Mouse (Mus musculus): ENCODE measurements around the gene Omp. TPM values are rescaled to one million over a fixed set of nuclear protein-coding genes. Genes with fewer than 3 reads are reported as not detected.

The Omp gene
- polyA plus RNA-seq, 1 experiment from 2014 or later: 0.49 TPM

- no peak overlapping the region; the same call in 1 of the 2 replicates for H3K9ac ChIP-seq (replicated peaks; ENCODE audit: low read length)
- no peak overlapping the region for H3K4me3 ChIP-seq (ENCODE audit: low read length)
- H3K36me3 ChIP-seq (ENCODE audit: insufficient read depth, low read length): no peaks in the 10 kb centered on the region
- H3K27ac ChIP-seq (ENCODE audit: low read length): peak overlapping the region; percentile 57
- peaks cover 47% of the 10 kb centered on the region for H3K4me1 ChIP-seq (ENCODE audit: insufficient read depth, low read length)
- no peak for ATAC-seq (ENCODE audit: low FRiP score, low TSS enrichment)
- no peaks in the 10 kb centered on the region for H3K9me3 ChIP-seq (ENCODE audit: low read length)
- H3K4me2 ChIP-seq (replicated peaks; ENCODE audit: low read depth, low read length): no peak overlapping the region
- no peaks in the 10 kb centered on the region for H3K27me3 ChIP-seq (ENCODE audit: insufficient read depth, low read length)
- 59% methylated on average over 3 of the region's 3 CpGs for WGBS
Measured at GRCm38 (mm10) chr7:98156280-98156665, 11.0 kb upstream of the Omp start.

DNA sequence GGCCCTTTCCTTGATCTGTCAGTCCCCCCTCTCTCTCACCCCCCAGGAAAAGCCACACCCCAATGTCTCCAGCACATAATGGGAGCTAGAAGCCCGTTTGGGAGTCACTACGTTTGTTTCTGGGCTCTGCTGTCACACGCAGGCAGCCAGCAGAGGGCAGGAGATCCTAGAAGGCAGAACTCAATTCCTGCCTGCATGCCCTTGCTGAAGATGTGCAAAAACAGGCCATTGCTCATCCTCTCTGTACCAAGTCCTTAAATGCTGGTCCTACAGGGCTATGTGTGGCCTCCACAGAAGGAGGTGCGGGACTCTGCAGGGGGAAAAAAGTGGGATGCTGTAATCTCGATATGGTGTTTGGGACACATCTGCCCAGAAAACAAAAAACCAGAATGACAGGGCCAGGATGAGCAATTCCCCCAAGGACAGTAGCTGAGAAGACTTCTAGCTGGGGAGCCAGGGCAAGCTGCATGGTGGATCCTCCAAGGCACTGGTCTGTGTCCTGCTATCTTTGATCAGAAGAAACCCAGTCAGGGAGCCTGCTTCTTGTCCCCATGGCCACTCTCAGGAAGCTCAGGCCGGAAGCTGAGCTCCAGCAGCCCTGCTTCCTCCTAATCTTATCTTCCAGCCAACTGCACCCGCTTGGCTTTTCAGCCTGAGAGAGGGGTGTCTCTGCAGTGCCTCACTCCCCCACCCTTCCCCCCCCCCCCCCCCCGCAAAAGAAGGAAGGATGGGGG lies 10.4 kb upstream of the Omp start:
- no peaks in the 10 kb centered on the region for H3K9me3 ChIP-seq (ENCODE audit: low read length)
- H3K4me3 ChIP-seq (ENCODE audit: low read length): no peak overlapping the region
- peaks cover 45% of the 10 kb centered on the region for H3K4me1 ChIP-seq (ENCODE audit: insufficient read depth, low read length)
- no peaks in the 10 kb centered on the region for H3K36me3 ChIP-seq (ENCODE audit: insufficient read depth, low read length)
- no peak for ATAC-seq (ENCODE audit: low FRiP score, low TSS enrichment)
- no peaks in the 10 kb centered on the region for H3K27me3 ChIP-seq (ENCODE audit: insufficient read depth, low read length)
- 33% methylated on average over 7 of the region's 8 CpGs for WGBS
- no peak overlapping the region for H3K4me2 ChIP-seq (replicated peaks; ENCODE audit: low read depth, low read length)
- peak overlapping the region; percentile 19; the same call in 1 of the 2 replicates for H3K27ac ChIP-seq (ENCODE audit: low read length)
- no peak overlapping the region for H3K9ac ChIP-seq (replicated peaks; ENCODE audit: low read length)

- ATAC-seq (ENCODE audit: low FRiP score, low TSS enrichment): no peak
- H3K36me3 ChIP-seq (ENCODE audit: insufficient read depth, low read length): no peaks in the 10 kb centered on the region
- H3K9me3 ChIP-seq (ENCODE audit: low read length): no peaks in the 10 kb centered on the region
- H3K27ac ChIP-seq (ENCODE audit: low read length): no peak overlapping the region
- no peak overlapping the region for H3K9ac ChIP-seq (replicated peaks; ENCODE audit: low read length)
- 74% methylated on average over 5 of the region's 5 CpGs for WGBS
- no peak overlapping the region for H3K4me3 ChIP-seq (ENCODE audit: low read length)
- no peak overlapping the region for H3K4me2 ChIP-seq (replicated peaks; ENCODE audit: low read depth, low read length)
- peaks cover 42% of the 10 kb centered on the region for H3K4me1 ChIP-seq (ENCODE audit: insufficient read depth, low read length)
- H3K27me3 ChIP-seq (ENCODE audit: insufficient read depth, low read length): no peaks in the 10 kb centered on the region
Measured at GRCm38 (mm10) chr7:98153892-98154291, 8.6 kb upstream of the Omp start.

GRCm38 (mm10) chr7:98153345-98153744 lies 8.0 kb upstream of the Omp start:
- Histone ChIP-seq H3K27me3 (ENCODE audit: insufficient read depth, low read length) (no peaks in the 10 kb centered on the region), H3K36me3 (ENCODE audit: insufficient read depth, low read length) (no peaks in the 10 kb centered on the region), H3K4me3 (ENCODE audit: low read length) (no peak overlapping the region), H3K4me1 (ENCODE audit: insufficient read depth, low read length) (peaks cover 39% of the 10 kb centered on the region), H3K9me3 (ENCODE audit: low read length) (no peaks in the 10 kb centered on the region), H3K4me2 (replicated peaks; ENCODE audit: low read depth, low read length) (no peak overlapping the region), H3K9ac (replicated peaks; ENCODE audit: low read length) (no peak overlapping the region), H3K27ac (ENCODE audit: low read length) (no peak overlapping the region)
- no peak for ATAC-seq (ENCODE audit: low FRiP score, low TSS enrichment)
- 50% methylated on average over 3 of the region's 3 CpGs for WGBS

- ATAC-seq (ENCODE audit: low FRiP score, low TSS enrichment): no peak
- 32% methylated on average over 8 of the region's 8 CpGs for WGBS
Measured at GRCm38 (mm10) chr7:98152400-98152799, 7.1 kb upstream of the Omp start.

GRCm38 (mm10) chr7:98150525-98150924 lies 5.2 kb upstream of the Omp start:
- H3K27me3 ChIP-seq (ENCODE audit: insufficient read depth, low read length): no peaks in the 10 kb centered on the region

More at GRCm38 (mm10) chr7:98152400-98152799, 7.1 kb upstream of the Omp start:
- Histone ChIP-seq H3K27me3 (ENCODE audit: insufficient read depth, low read length) (no peaks in the 10 kb centered on the region), H3K36me3 (ENCODE audit: insufficient read depth, low read length) (no peaks in the 10 kb centered on the region), H3K4me3 (ENCODE audit: low read length) (no peak overlapping the region), H3K9me3 (ENCODE audit: low read length) (no peaks in the 10 kb centered on the region), H3K4me2 (replicated peaks; ENCODE audit: low read depth, low read length) (no peak overlapping the region), H3K9ac (replicated peaks; ENCODE audit: low read length) (0 out of 2 replicates have a peak overlapping the region, but pooled peaks have one; percentile 5), H3K4me1 (ENCODE audit: insufficient read depth, low read length) (peaks cover 45% of the 10 kb centered on the region), H3K27ac (ENCODE audit: low read length) (no peak overlapping the region)

GRCm38 (mm10) chr7:98149802-98150201 lies 4.5 kb upstream of the Omp start:
- Histone ChIP-seq H3K36me3 (ENCODE audit: insufficient read depth, low read length) (no peaks in the 10 kb centered on the region), H3K9me3 (ENCODE audit: low read length) (no peaks in the 10 kb centered on the region), H3K4me3 (ENCODE audit: low read length) (no peak overlapping the region), H3K4me1 (ENCODE audit: insufficient read depth, low read length) (peaks cover 42% of the 10 kb centered on the region), H3K27ac (ENCODE audit: low read length) (peak overlapping the region; percentile 49; the same call in 1 of the 2 replicates), H3K4me2 (replicated peaks; ENCODE audit: low read depth, low read length) (no peak overlapping the region), H3K9ac (replicated peaks; ENCODE audit: low read length) (peak overlapping the region; percentile 38; the same call in 1 of the 2 replicates), H3K27me3 (ENCODE audit: insufficient read depth, low read length) (no peaks in the 10 kb centered on the region)
- WGBS: 15% methylated on average over 3 of the region's 3 CpGs
- peak; percentile 8; the same call in 1 of the 2 replicates for ATAC-seq (ENCODE audit: low FRiP score, low TSS enrichment)

More at GRCm38 (mm10) chr7:98150525-98150924, 5.2 kb upstream of the Omp start:
- Histone ChIP-seq H3K9me3 (ENCODE audit: low read length) (no peaks in the 10 kb centered on the region), H3K4me1 (ENCODE audit: insufficient read depth, low read length) (peaks cover 42% of the 10 kb centered on the region), H3K36me3 (ENCODE audit: insufficient read depth, low read length) (no peaks in the 10 kb centered on the region), H3K4me3 (ENCODE audit: low read length) (no peak overlapping the region), H3K9ac (replicated peaks; ENCODE audit: low read length) (no peak overlapping the region), H3K4me2 (replicated peaks; ENCODE audit: low read depth, low read length) (no peak overlapping the region), H3K27ac (ENCODE audit: low read length) (no peak overlapping the region; the same call in 1 of the 2 replicates)
- ATAC-seq (ENCODE audit: low FRiP score, low TSS enrichment): 0 out of 2 replicates have a peak, but pooled peaks have one; percentile 8
- WGBS: 59% methylated on average over 5 of the region's 5 CpGs

DNA sequence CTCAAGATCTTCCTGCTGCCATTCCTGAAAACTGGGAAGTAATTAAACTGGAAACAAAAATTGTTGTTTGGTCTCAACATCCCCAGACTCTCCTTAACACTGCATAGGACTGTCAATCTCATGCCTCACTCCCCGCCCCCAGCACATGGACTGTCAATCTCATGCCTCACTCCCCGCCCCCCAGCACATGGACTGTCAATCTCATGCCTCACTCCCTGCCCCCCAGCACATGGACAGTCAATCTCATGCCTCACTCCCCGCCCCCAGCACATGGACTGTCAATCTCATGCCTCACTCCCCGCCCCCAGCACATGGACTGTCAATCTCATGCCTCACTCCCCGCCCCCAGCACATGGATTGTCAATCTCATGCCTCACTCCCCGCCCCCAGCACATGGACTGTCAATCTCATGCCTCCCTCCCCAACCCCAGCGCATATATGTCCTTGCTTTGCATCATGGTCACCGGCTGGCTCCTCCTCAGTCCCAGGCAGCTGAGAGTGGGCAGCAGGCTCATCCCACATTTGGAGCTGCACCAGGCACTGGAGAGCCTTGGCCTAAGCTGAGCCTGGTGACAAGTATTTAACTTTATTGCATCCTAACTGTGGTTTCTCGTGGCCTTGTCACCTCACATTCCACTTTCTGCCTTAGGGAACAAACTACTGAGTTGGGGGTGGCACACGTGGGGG lies 3.6 kb upstream of the Omp start:
- Histone ChIP-seq H3K27ac (ENCODE audit: low read length) (peak overlapping the region; percentile 49), H3K4me3 (ENCODE audit: low read length) (no peak overlapping the region), H3K4me1 (ENCODE audit: insufficient read depth, low read length) (peaks cover 44% of the 10 kb centered on the region), H3K4me2 (replicated peaks; ENCODE audit: low read depth, low read length) (no peak overlapping the region), H3K27me3 (ENCODE audit: insufficient read depth, low read length) (no peaks in the 10 kb centered on the region), H3K36me3 (ENCODE audit: insufficient read depth, low read length) (no peaks in the 10 kb centered on the region), H3K9me3 (ENCODE audit: low read length) (no peaks in the 10 kb centered on the region), H3K9ac (replicated peaks; ENCODE audit: low read length) (no peak overlapping the region; the same call in 1 of the 2 replicates)
- no peak for ATAC-seq (ENCODE audit: low FRiP score, low TSS enrichment)
- WGBS: 66% methylated on average over 10 of the region's 10 CpGs

DNA sequence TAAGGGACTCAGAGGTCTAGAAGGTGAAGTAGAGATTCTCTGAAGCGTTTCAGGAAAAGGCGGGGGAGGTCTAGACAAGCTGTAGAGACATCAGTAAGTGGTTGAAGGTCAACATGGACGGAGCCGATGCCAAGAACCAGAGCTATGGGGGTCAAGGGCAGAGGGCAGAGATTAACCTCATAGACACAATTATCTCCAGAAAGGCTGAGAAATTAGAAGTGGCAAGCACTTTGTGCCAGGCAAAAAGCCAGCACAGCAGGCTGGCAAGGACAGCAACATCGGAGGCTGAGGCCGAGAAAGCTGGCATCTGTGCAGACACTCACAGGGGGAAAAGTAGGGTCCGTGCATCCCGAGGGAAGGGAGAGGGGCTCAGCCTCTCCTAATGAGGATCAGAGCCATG lies 2.5 kb upstream of the Omp start:
- WGBS: 46% methylated on average over 8 of the region's 8 CpGs
- no peak overlapping the region for H3K27ac ChIP-seq (ENCODE audit: low read length)
- peaks cover 47% of the 10 kb centered on the region for H3K4me1 ChIP-seq (ENCODE audit: insufficient read depth, low read length)

GRCm38 (mm10) chr7:98146447-98146845 lies 1.1 kb upstream of the Omp start:
- Histone ChIP-seq H3K4me2 (replicated peaks; ENCODE audit: low read depth, low read length) (no peak overlapping the region), H3K4me3 (ENCODE audit: low read length) (no peak overlapping the region), H3K27me3 (ENCODE audit: insufficient read depth, low read length) (no peaks in the 10 kb centered on the region), H3K4me1 (ENCODE audit: insufficient read depth, low read length) (peaks cover 50% of the 10 kb centered on the region), H3K36me3 (ENCODE audit: insufficient read depth, low read length) (no peaks in the 10 kb centered on the region), H3K27ac (ENCODE audit: low read length) (no peak overlapping the region), H3K9me3 (ENCODE audit: low read length) (no peaks in the 10 kb centered on the region), H3K9ac (replicated peaks; ENCODE audit: low read length) (no peak overlapping the region)
- ATAC-seq (ENCODE audit: low FRiP score, low TSS enrichment): no peak
- WGBS: 58% methylated on average over 8 of the region's 8 CpGs

More for the DNA sequence above, 2.5 kb upstream of the Omp start:
- no peak overlapping the region for H3K4me2 ChIP-seq (replicated peaks; ENCODE audit: low read depth, low read length)
- H3K27me3 ChIP-seq (ENCODE audit: insufficient read depth, low read length): no peaks in the 10 kb centered on the region
- no peaks in the 10 kb centered on the region for H3K36me3 ChIP-seq (ENCODE audit: insufficient read depth, low read length)
- no peak overlapping the region for H3K4me3 ChIP-seq (ENCODE audit: low read length)
- no peak overlapping the region for H3K9ac ChIP-seq (replicated peaks; ENCODE audit: low read length)
- ATAC-seq (ENCODE audit: low FRiP score, low TSS enrichment): no peak
- H3K9me3 ChIP-seq (ENCODE audit: low read length): no peaks in the 10 kb centered on the region
